Mouse (Mus musculus): Measurements from ENCODE around the gene Apoc1.

DNA sequence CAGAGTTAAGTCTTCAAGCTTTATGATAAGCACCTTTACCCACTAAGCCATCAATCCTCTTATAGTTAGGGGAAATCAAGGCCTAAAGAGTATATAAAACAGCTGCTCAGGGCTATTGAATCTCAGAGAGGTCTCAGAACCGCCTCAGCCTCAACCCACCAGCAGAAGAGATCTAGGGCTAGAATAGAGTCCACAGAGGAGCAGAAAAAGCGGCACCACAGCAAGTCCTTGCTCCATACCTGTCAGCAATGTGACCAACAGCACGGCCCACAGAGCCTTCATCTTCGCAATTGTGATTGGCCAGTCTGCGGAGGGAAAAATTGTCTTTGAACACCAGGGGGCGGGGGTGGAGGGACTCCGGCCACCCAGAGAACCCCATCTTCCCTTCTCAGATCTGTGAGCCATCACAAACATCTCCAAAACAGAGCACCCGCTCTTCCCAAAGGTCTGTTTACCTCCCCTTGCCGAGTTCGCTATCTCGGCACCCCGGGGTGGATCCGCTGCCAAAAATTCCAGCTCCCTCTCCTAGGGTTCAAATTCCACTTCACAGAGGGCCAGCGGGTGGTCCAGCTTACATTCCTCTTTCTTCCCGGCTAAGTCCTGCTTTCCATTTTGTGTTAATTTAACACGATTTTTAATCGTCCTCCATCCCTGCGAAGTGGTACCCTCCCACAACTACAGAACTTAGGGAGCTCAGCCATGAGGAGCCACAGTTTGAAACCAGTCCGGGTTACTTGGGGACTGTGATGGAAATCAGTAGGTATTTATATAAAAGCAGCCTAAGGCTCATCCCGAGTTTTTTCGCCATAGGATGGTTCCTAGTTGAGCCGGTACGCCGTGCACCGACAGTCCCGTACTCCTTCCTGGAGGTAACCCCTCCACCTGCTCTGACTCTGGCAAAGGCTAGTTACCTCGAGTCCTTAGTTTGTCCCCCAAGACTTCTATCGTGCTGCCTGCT is 5.8 kb upstream of the Apoc1 start:
- TF ChIP-seq POLR2A (IDR thresholded peaks at IDR 0.05; ENCODE audit: borderline replicate concordance, low read depth, low read length): no peak
- TF ChIP-seq CTCF (IDR thresholded peaks at IDR 0.05; ENCODE audit: low read depth, low read length): no peak
